Mouse (Mus musculus): ENCODE measurements around the gene Pip4p1.

DNA sequence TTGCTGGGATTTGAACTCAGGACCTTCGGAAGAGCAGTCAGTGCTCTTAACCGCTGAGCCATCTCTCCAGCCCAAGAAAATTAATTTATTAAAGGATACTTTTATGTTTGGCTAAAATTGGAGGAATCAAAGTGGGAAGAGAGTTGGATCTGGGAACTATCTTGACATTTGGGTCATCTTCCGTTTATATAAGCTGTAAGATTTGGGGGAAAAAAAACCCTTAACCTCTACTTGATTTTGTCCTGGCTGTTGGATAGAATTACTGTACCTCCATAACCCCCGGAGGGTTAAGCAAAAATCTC lies 25.9 kb downstream of the Pip4p1 start:
- TF ChIP-seq POLR2A (IDR thresholded peaks at IDR 0.05; ENCODE audit: low read depth, low read length) = no peak
- TF ChIP-seq CTCF (conservative IDR thresholded peaks at IDR 0.05 in 1 of 2, IDR thresholded peaks at IDR 0.05 in 1 of 2; ENCODE audit: low read depth in 2 of 2, low read length in 2 of 2) = no peak
- no peak for TF ChIP-seq ELF1 (IDR thresholded peaks at IDR 0.05; ENCODE audit: low read depth, low read length)
- TF ChIP-seq TBP (conservative IDR thresholded peaks at IDR 0.05; ENCODE audit: low read depth, low read length) = peak; percentile 73
- TF ChIP-seq ETS1 (conservative IDR thresholded peaks at IDR 0.05; ENCODE audit: low read depth, low read length) = no peak
- no peak for TF ChIP-seq MAFK (IDR thresholded peaks at IDR 0.05; ENCODE audit: insufficient replicate concordance, low read length)
- no peak for TF ChIP-seq RAD21 (IDR thresholded peaks at IDR 0.05; ENCODE audit: low read depth, low read length)
- no peak for TF ChIP-seq ZC3H11A (IDR thresholded peaks at IDR 0.05; ENCODE audit: low read depth, low read length)
- no peak for TF ChIP-seq EP300 (IDR thresholded peaks at IDR 0.05; ENCODE audit: low read length)
- TF ChIP-seq KAT2A (IDR thresholded peaks at IDR 0.05; ENCODE audit: insufficient replicate concordance, low read length) = no peak

Data from CH12.LX (cell line).